22 mouse cellular contexts compared by ENCODE assay signal in genomic region chr6:89419066-89419815, GRCm38 (mm10). TPM values are rescaled to one million over a fixed set of nuclear protein-coding genes. Genes with fewer than 3 reads are reported as not detected.
DNase-seq lines count a peak whose midpoint lies in the region; ATAC-seq lines count a peak whose summit lies in the region.
"Had no signal": no experiment of that assay in that cellular context is flagged by ENCODE, and none has a peak within 500 bp of the region (broad histone marks: within the 10 kb centered on the region; RNA-seq: fewer than 3 reads in every experiment).

No protein-coding gene starts in this region.

- H3K9me3 ChIP-seq in forebrain, embryonic 10.5 days, result no peaks in the 10 kb centered on the region
- H3K9me3 ChIP-seq in forebrain, embryonic 13.5 days (replicated peaks), result no peaks in the 10 kb centered on the region
- H3K9me3 ChIP-seq in midbrain, embryonic 13.5 days, result no peaks in the 10 kb centered on the region
- H3K9me3 ChIP-seq in midbrain, embryonic 10.5 days (replicated peaks), result no peaks in the 10 kb centered on the region
- H3K9me3 ChIP-seq: embryonic facial prominence, embryonic 15.5 days; kidney, embryonic 15.5 days; limb, embryonic 13.5 days; liver, embryonic 12.5 days; midbrain, embryonic 12.5 days had no signal

- no peaks in the 10 kb centered on the region for H3K27me3 ChIP-seq in forebrain, embryonic 10.5 days (ENCODE audit: poor library complexity, severe bottlenecking)
- no peaks in the 10 kb centered on the region for H3K27me3 ChIP-seq in forebrain, embryonic 13.5 days
- H3K27me3 ChIP-seq in midbrain, embryonic 13.5 days, result no peaks in the 10 kb centered on the region
- no peaks in the 10 kb centered on the region for H3K27me3 ChIP-seq in midbrain, embryonic 10.5 days (ENCODE audit: low read depth, poor library complexity, severe bottlenecking)
- H3K27me3 ChIP-seq: embryonic facial prominence, embryonic 15.5 days; kidney, embryonic 15.5 days; limb, embryonic 13.5 days; midbrain, embryonic 12.5 days had no signal

- no peak overlapping the region for H3K9ac ChIP-seq in forebrain, embryonic 13.5 days
- no peak overlapping the region for H3K9ac ChIP-seq in midbrain, embryonic 13.5 days (replicated peaks)
- H3K9ac ChIP-seq: embryonic facial prominence, embryonic 15.5 days; kidney, embryonic 15.5 days; limb, embryonic 13.5 days; liver, embryonic 12.5 days; midbrain, embryonic 12.5 days had no signal

- WGBS in forebrain, embryonic 10.5 days, result 90% methylated on average over 3 of the region's 3 CpGs
- 84% methylated on average over 3 of the region's 3 CpGs for WGBS in forebrain, embryonic 13.5 days
- WGBS in midbrain, embryonic 13.5 days, result 73% methylated on average over 3 of the region's 3 CpGs
- 74% methylated on average over 3 of the region's 3 CpGs for WGBS in midbrain, embryonic 10.5 days

- DNase-seq in forebrain, embryonic 10.5 days (ENCODE audit: extremely low spot score, low spot score), result no peak
- no peak for DNase-seq in midbrain, embryonic 10.5 days (ENCODE audit: low spot score)
- peak; percentile 90 for DNase-seq in cerebellum, adult 9-11 months
- peak; percentile 52 for DNase-seq in retina, postnatal 1 day
- DNase-seq in gastrocnemius, postnatal 4 days (ENCODE audit: low spot score in 2 of 2), result no peak
- DNase-seq in right cerebral cortex, adult 18-20 months, result no peak
- DNase-seq: embryo, embryonic 11 days; kidney, adult 11 months; kidney, postnatal 36 days; layer of hippocampus, postnatal 36 days; lung, adult 18-20 months; lung, postnatal 10 days; thymus, postnatal 14 days had no signal

- H3K36me3 ChIP-seq in forebrain, embryonic 10.5 days (replicated peaks), result no peaks in the 10 kb centered on the region
- no peaks in the 10 kb centered on the region for H3K36me3 ChIP-seq in forebrain, embryonic 13.5 days (ENCODE audit: poor library complexity, severe bottlenecking)
- H3K36me3 ChIP-seq in midbrain, embryonic 13.5 days, result no peaks in the 10 kb centered on the region
- no peaks in the 10 kb centered on the region for H3K36me3 ChIP-seq in midbrain, embryonic 10.5 days
- H3K36me3 ChIP-seq: embryonic facial prominence, embryonic 15.5 days; kidney, embryonic 15.5 days; limb, embryonic 13.5 days; liver, embryonic 12.5 days; midbrain, embryonic 12.5 days had no signal

- no peak overlapping the region for H3K4me2 ChIP-seq in forebrain, embryonic 13.5 days
- H3K4me2 ChIP-seq in midbrain, embryonic 13.5 days (replicated peaks), result no peak overlapping the region
- H3K4me2 ChIP-seq: embryonic facial prominence, embryonic 15.5 days; heart, embryonic 11.5 days; kidney, embryonic 15.5 days; limb, embryonic 13.5 days; liver, embryonic 12.5 days; midbrain, embryonic 12.5 days had no signal

- H3K27ac ChIP-seq in forebrain, embryonic 10.5 days, result 0 out of 2 replicates have a peak overlapping the region, but pooled peaks have one; percentile 25
- H3K27ac ChIP-seq in forebrain, embryonic 13.5 days, result no peak overlapping the region
- H3K27ac ChIP-seq in midbrain, embryonic 13.5 days, result no peak overlapping the region
- no peak overlapping the region; the same call in 1 of the 2 replicates for H3K27ac ChIP-seq in midbrain, embryonic 10.5 days (replicated peaks)
- H3K27ac ChIP-seq: embryonic facial prominence, embryonic 15.5 days; kidney, embryonic 15.5 days; limb, embryonic 13.5 days; liver, embryonic 12.5 days; midbrain, embryonic 12.5 days had no signal

- peaks cover 7% of the 10 kb centered on the region; the same call in 1 of the 2 replicates for H3K4me1 ChIP-seq in forebrain, embryonic 10.5 days
- peaks cover 6% of the 10 kb centered on the region; the same call in 1 of the 2 replicates for H3K4me1 ChIP-seq in forebrain, embryonic 13.5 days
- peaks cover 13% of the 10 kb centered on the region; the same call in 1 of the 2 replicates for H3K4me1 ChIP-seq in midbrain, embryonic 13.5 days (replicated peaks)
- H3K4me1 ChIP-seq in midbrain, embryonic 10.5 days, result no peaks in the 10 kb centered on the region; the same call in 1 of the 2 replicates
- H3K4me1 ChIP-seq: embryonic facial prominence, embryonic 15.5 days; kidney, embryonic 15.5 days had no signal

- H3K4me3 ChIP-seq in forebrain, embryonic 10.5 days, result no peak overlapping the region
- no peak overlapping the region for H3K4me3 ChIP-seq in forebrain, embryonic 13.5 days
- H3K4me3 ChIP-seq in midbrain, embryonic 13.5 days (replicated peaks), result no peak overlapping the region
- no peak overlapping the region for H3K4me3 ChIP-seq in midbrain, embryonic 10.5 days
- H3K4me3 ChIP-seq: embryonic facial prominence, embryonic 15.5 days; kidney, embryonic 15.5 days; limb, embryonic 13.5 days; liver, embryonic 12.5 days; midbrain, embryonic 12.5 days had no signal

- no peak for ATAC-seq in forebrain, embryonic 13.5 days
- peak; percentile 60; the same call in 1 of the 2 replicates for ATAC-seq in midbrain, embryonic 13.5 days
- ATAC-seq: CD4-positive, CD25-positive, alpha-beta regulatory T cell, adult 4 months; liver, embryonic 12.5 days had no signal

RNA-seq across cellular contexts. Expression of gene Plxna1, which starts 56.8 kb away (rescaled TPM):
- polyA plus RNA-seq in forebrain, embryonic 10.5 days (2016; fragmentation: Nextera tagmentation; extraction: Ambion mirVana), result 22.4 and 26.6 TPM in 2 replicates
- polyA plus RNA-seq in forebrain, embryonic 13.5 days (2015; fragmentation: Nextera tagmentation; extraction: Ambion mirVana), result 34.8 and 37.4 TPM in 2 replicates
- polyA plus RNA-seq in midbrain, embryonic 13.5 days (2015; fragmentation: Nextera tagmentation; extraction: Ambion mirVana), result 53.1 and 69.4 TPM in 2 replicates
- 24.3 and 30.4 TPM in 2 replicates for polyA plus RNA-seq in midbrain, embryonic 10.5 days (2016; fragmentation: Nextera tagmentation; extraction: Ambion mirVana)
- total RNA-seq in gastrocnemius, postnatal 4 days (2021), result 10 to 100 TPM; 47.6 to 48.1 TPM

Comparison
In these comparisons a context has a peak if more than half of its experiments do, and no peak if none do; other contexts are left out.
1. DNase-seq: peak in cerebellum, adult 9-11 months (single experiment) and retina, postnatal 1 day (single experiment); none in forebrain, embryonic 10.5 days (single experiment), midbrain, embryonic 10.5 days (single experiment), gastrocnemius, postnatal 4 days (0 of 2) and right cerebral cortex, adult 18-20 months (single experiment).